12 mouse cellular contexts compared by ENCODE assay signal in the genomic region with DNA sequence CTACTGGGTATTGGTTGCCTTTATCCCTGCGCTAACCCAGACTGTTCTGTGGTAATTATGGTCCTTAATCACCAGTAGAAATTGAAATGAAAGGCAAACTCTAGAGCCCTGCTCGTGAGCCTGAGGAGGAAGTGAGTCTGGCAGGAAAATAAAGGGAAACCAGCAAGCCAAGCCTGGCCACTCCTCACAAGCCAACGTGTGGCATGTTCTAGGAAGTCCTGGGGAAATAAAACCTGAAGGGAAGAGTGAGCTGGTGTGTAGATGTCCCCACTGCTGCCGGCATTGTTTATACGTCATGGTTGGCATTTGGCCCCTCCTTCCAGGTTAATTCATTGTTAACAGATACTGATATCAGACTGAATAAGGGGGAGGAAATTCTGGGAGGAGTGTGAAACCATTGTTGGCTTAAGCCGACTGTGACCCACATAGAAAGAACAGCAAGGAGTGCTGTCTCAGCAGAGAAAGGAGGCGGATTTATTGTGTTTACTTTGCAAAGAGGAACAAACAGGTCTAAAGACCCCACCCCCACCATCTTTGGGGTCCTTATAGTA.
DNase-seq lines count a peak whose midpoint lies in the region; ATAC-seq lines count a peak whose summit lies in the region.
"Had no signal": no experiment of that assay in that cellular context is flagged by ENCODE, and none has a peak within 500 bp of the region (broad histone marks: within the 10 kb centered on the region; RNA-seq: fewer than 3 reads in every experiment).

No protein-coding gene starts in this region.

- H3K36me3 ChIP-seq in liver, embryonic 16.5 days (ENCODE audit: control insufficient read depth, insufficient read depth), result no peaks in the 10 kb centered on the region
- no peaks in the 10 kb centered on the region for H3K36me3 ChIP-seq in intestine, embryonic 15.5 days
- H3K36me3 ChIP-seq in stomach, embryonic 16.5 days (ENCODE audit: control insufficient read depth, insufficient read depth, low read length), result no peaks in the 10 kb centered on the region
- H3K36me3 ChIP-seq: forebrain, embryonic 10.5 days had no signal

- WGBS in liver, embryonic 16.5 days (ENCODE audit: insufficient replicate concordance), result 24% methylated on average over 7 of the region's 7 CpGs
- 32% methylated on average over 7 of the region's 7 CpGs for WGBS in intestine, embryonic 15.5 days
- 36% methylated on average over 7 of the region's 7 CpGs for WGBS in stomach, embryonic 16.5 days

- 0 out of 2 replicates have a peak overlapping the region, but pooled peaks have one; percentile 11 for H3K27ac ChIP-seq in liver, embryonic 16.5 days (ENCODE audit: low read length)
- no peak overlapping the region for H3K27ac ChIP-seq in intestine, embryonic 15.5 days
- H3K27ac ChIP-seq in stomach, embryonic 16.5 days (ENCODE audit: low read length), result peak overlapping the region; percentile 36; the same call in 1 of the 2 replicates
- H3K27ac ChIP-seq: forebrain, embryonic 10.5 days; gastrocnemius, adult 2 months had no signal

- H3K9me3 ChIP-seq in liver, embryonic 16.5 days (replicated peaks; ENCODE audit: control insufficient read depth, low read length), result no peaks in the 10 kb centered on the region
- no peaks in the 10 kb centered on the region for H3K9me3 ChIP-seq in intestine, embryonic 15.5 days
- H3K9me3 ChIP-seq in stomach, embryonic 16.5 days (replicated peaks; ENCODE audit: control insufficient read depth, low read length), result no peaks in the 10 kb centered on the region
- H3K9me3 ChIP-seq: forebrain, embryonic 10.5 days had no signal

- no peak overlapping the region for H3K4me2 ChIP-seq in liver, embryonic 16.5 days (ENCODE audit: low read depth, low read length)
- H3K4me2 ChIP-seq in intestine, embryonic 15.5 days (replicated peaks), result 0 out of 2 replicates have a peak overlapping the region, but pooled peaks have one; percentile 9
- 0 out of 2 replicates have a peak overlapping the region, but pooled peaks have one; percentile 3 for H3K4me2 ChIP-seq in stomach, embryonic 16.5 days (ENCODE audit: low read depth, low read length)

- ATAC-seq in liver, embryonic 16.5 days (ENCODE audit: low read depth), result no peak
- ATAC-seq in intestine, embryonic 15.5 days, result peak; percentile 76
- ATAC-seq in stomach, embryonic 16.5 days (ENCODE audit: insufficient read depth, low FRiP score), result peak; percentile 50; the same call in 1 of the 2 replicates

- no peak for DNase-seq in liver
- DNase-seq in lung, postnatal 14 days, result peak; percentile 25
- DNase-seq in cerebellum, postnatal 25 days, result no peak
- no peak for DNase-seq in adrenal gland, adult 18-20 months (ENCODE audit: low spot score in 2 of 2)
- DNase-seq: cerebellum, adult 2 months; gastrocnemius, adult 2 months; layer of hippocampus, adult 9-11 months; left cerebral cortex, postnatal 4 days had no signal

- no peak overlapping the region for H3K4me3 ChIP-seq in liver, embryonic 16.5 days (ENCODE audit: low read depth, low read length)
- H3K4me3 ChIP-seq in intestine, embryonic 15.5 days (replicated peaks), result no peak overlapping the region
- no peak overlapping the region for H3K4me3 ChIP-seq in stomach, embryonic 16.5 days (replicated peaks; ENCODE audit: low read length)
- H3K4me3 ChIP-seq: forebrain, embryonic 10.5 days; gastrocnemius, adult 2 months had no signal

- no peak overlapping the region for H3K9ac ChIP-seq in liver, embryonic 16.5 days (ENCODE audit: low read depth, low read length)
- H3K9ac ChIP-seq in intestine, embryonic 15.5 days, result no peak overlapping the region
- H3K9ac ChIP-seq in stomach, embryonic 16.5 days (ENCODE audit: low read length), result no peak overlapping the region

- no peaks in the 10 kb centered on the region for H3K27me3 ChIP-seq in liver, embryonic 16.5 days (ENCODE audit: control insufficient read depth, insufficient read depth, low read depth, low read length)
- H3K27me3 ChIP-seq in intestine, embryonic 15.5 days (replicated peaks), result no peaks in the 10 kb centered on the region
- H3K27me3 ChIP-seq in stomach, embryonic 16.5 days (ENCODE audit: control insufficient read depth, insufficient read depth, low read length), result no peaks in the 10 kb centered on the region

- H3K4me1 ChIP-seq in liver, embryonic 16.5 days (ENCODE audit: control insufficient read depth, low read depth, low read length), result peaks cover 8% of the 10 kb centered on the region
- H3K4me1 ChIP-seq in intestine, embryonic 15.5 days (replicated peaks), result peaks cover 10% of the 10 kb centered on the region; the same call in 1 of the 2 replicates
- H3K4me1 ChIP-seq in stomach, embryonic 16.5 days (ENCODE audit: control insufficient read depth, insufficient read depth, low read length), result peaks cover 15% of the 10 kb centered on the region; the same call in 1 of the 2 replicates
